Mouse (Mus musculus) megakaryocyte-erythroid progenitor cell, adult 5-6 weeks (primary cell): Measurements from ENCODE around the gene Rrh. TPM values are rescaled to one million over a fixed set of nuclear protein-coding genes. Genes with fewer than 3 reads are reported as not detected.
"Not testable (repeated sequence)": the region's sequence is repeated elsewhere in the genome, so short reads cannot be mapped to it uniquely, and the experiment has no call there.

Experiments
- ATAC-seq: replicated peaks from 2 replicates; pipeline ENCODE4 v1.8.0; 2016; ENCODE audit warnings: mild to moderate bottlenecking, inconsistent platforms; ENCODE audit not compliant: severe bottlenecking, poor library complexity, low FRiP score, low TSS enrichment
- total RNA-seq, 2 experiments: library from RNA; stranded (forward) in 1 of 2; stranded (reverse) in 1 of 2; fragments of 200-1000, 215-1000 nt in 1 of 2; fragments of >200 nt in 1 of 2; fragmentation: Nextera tagmentation in 1 of 2; gene quantifications; 2 replicates each; pipeline ENCODE4 v1.2.3; 2014 to 2017

The Rrh gene
- total RNA-seq, 2 experiments from 2014 or later = 0.75 TPM; not detected in 1

DNA sequence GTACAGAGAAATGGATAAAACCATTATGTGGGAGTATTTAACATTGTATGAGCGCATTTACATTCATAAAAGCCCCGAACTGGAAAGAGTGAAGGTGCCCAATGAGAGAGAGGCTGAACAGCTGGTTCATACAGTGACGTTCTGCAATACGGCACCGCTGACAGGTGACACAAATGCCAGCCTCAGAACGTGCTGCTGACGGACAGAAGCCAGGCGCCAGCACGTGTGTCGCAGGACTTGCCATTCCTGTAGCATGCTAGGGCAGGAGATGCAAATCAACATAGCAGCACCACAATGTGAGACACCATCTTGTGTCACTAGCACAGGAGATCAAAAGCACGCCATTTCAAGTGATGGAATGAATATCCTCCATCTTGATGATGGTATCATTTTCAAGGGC lies 23.8 kb downstream of the Rrh start:
- no peak for ATAC-seq

DNA sequence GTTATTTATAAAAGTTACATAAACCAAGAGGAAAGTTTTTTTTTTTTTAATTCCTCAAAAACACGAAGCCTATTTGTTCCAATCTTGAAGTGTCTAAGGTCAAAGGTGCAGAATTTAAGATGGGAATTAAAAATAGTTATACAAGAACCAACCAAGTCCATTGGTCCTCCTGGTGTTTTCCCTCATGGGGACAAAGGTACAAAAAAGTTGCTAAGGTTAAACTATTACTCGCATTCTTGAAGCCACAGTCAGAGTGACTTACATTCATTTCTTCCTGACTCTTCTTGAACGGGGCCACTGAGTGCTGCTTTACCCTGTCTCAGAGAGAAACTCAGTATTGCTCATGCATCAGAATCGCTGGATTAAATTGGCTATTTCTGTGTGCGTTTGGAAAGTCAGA lies 25.0 kb downstream of the Rrh start:
- no peak for ATAC-seq

DNA sequence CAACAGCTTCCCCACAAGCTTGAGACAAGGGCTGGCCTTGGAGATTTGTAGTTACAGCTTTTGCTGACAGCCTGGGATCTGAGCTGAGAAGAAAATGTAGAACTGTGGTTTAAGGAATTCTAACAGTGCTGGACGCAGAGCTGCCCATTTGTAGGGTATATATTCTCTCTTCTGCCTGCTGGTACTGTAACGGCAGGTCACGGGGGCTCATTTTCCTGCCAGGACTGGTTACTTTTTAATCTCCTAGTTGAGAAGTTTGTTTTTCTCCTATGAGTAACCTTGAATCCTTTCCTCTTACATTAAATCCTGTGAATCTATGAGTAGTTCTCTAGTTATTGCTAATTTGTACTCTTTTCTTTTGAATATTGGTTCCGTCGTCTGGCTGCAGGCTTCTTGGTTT lies 28.6 kb downstream of the Rrh start:
- ATAC-seq = no peak

DNA sequence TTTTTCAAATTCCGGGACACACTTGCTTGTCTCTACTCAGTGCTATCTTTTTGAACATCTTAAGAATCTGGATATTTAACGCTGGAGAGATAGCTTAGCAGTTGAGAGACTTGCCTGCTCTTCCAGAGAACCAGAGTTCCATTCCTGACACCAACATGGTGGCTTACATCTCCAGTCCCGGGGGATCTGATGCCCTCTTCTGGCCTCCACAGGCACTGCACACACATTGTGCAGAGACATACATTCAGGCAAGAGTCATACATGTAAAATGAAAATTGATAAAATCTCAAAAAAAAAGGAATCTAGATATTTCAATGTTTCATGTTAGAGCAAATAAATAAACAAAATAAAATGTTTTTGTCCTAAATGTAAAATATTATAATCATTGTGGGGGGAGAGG lies 39.6 kb downstream of the Rrh start:
- no peak for ATAC-seq

DNA sequence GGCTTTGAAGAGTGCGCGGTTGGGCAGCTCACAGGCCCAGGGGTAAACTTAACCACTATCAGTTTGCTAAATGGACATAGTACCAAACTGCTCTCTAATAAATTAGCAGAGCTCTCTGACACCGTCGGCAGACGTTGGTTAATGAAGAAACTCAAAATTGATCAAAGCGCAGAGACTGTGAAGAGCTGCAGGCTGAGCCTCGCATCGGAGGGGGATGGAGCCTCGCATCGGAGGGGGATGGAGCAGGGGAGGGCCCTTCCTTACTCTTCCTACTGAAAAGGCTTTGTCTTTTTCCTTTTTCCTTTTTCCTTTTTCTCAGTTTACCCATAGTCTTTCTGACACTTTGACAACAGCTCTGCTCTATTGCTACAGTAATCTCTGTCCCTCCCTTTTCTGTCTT lies 41.0 kb downstream of the Rrh start:
- no peak for ATAC-seq

DNA sequence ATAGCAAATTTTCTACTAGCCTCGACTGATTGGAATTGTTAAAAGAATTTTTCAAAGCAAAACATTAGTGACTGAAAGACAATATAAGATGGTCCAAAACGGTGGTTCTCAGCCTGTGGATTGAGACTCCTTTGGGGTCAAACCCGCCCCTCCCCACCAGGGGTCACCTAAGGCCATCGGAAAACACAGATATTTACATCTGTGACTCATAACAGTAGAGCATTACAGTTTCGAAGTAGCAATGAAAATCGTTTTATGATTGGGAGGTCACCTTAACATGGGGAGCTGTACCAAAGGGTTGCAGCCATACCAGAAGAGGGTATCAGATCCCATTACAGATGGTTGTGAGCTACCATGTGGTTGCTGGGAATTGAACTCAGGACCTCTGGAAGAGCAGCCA lies 51.2 kb downstream of the Rrh start:
- no peak for ATAC-seq

DNA sequence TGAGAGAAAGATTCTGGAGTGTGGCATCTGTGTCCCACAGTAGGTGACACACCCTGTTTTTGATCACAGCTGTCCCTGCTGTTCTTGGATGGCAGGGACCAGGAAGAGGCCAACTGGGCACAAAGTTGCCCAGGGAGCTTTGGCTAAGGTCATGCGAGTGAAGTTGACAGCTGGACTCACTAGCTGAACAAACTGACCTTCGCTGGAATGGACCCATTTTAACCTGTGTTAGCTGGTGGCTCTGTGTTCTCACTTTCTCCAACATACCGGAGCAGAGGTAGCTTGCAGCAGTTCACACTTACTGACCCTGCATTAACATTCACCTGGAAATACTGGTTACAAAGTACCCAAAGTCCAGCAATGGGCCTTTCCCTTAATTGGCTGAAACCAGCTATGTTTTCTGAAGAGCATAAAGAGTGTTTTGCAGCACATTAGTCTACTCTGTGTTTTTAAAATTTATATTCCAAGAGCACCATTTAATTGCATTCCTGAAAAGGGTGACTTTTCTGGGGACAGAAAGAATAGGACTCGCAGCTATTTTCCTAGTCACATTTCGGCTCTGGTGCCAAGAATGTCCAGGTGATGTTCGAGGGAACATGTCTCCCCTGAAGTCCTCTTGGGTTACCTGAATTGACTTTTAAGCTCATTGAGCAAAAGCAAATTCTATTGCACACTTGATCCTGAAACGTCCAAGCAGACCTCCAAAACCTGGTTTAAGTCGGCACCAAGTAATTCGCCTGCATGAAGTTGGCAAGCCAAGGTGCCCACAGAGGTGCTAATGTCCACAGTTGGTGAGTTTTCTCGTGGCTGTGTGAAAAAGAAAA lies 55.2 kb downstream of the Rrh start:
- no peak for ATAC-seq

DNA sequence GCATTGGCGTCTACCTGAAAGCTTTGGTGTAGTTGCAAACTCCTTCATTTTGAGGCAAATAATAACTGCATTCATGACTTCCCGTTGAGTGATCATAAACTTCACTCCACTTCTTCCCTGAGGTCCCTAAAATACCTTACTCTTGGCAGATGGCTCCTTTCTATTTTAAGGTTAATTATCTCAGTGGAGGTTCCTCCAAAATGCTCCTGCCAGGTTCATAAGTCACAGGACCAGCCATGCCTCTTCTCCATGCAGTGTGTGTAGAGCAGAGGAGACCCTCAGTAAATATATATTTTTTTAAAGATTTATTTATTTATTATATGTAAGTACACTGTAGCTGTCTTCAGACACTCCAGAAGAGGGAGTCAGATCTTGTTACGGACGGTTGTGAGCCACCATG lies 56.3 kb downstream of the Rrh start:
- ATAC-seq = no peak

DNA sequence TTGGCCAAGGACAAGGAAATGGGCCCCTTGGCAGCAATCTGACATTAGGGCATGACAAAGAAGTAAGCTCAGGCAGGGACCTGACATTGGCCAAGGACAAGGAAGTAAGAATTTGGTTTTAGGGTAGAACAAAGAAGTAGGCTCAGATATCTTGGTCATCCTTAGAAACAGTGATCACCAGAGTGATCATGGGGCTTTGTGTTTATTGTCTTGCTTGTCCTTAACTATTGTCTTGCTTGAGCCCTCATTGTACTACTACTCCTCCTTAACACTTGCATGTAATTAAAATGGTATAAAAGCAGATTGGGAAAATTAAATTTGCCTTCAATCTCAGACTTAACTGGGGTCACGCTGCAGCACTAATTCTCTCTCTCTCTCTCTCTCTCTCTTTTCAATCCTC lies 64.8 kb downstream of the Rrh start:
- ATAC-seq = not testable (repeated sequence)

DNA sequence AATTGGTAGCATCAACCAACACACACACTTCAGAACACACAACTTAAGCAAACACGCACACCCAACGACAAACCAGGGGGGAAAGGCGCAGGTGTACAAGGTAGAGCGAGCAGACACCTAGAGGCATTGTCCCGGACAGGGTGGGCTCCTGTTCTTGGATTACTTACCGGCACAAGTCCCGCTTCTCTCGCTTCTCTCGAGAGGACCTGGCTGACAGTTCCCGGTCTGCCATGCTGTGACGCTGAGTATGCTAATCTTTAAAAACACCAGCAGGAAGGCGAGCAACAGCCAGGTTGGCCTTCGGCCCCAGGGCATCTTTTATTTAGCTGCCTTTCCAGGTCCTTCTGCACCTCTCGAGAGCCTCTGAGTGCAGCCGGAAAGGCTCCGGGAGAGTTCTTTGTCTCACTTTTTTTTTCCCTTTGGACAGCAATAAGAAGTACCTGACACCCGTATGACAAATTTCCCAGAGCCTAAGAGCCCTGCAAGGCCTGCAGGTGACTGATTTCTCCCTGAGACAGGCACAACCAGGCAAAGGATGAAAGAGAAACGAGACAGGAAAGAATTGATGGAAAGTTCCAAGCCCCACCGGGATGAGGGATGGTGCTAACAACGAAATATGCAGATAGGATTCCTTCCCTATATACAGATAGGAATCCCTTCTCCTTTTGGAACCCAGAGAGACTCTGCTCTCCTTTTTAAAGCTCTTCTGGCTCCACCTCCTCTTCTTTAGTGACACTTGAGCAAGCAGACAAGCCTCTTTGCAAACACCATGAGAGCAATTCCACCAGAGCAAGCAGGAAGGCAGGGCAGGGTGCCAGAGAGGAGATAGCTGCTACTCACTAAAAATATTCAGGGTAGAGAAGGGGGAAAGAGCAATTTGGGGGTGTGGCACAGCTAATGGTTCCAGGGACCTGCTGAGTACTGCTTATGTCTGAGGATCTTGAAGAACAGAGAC lies 67.5 kb downstream of the Rrh start, which contains the start of gene Egf:
Gene Egf (minus strand): TSS at position 667 of the 955 bp plus-strand sequence.
- ATAC-seq = no peak

Other genes with a start within 250 kb of the Rrh start
- 1.9 and 9.8 TPM in 2 replicates for gene Egf, start 67.3 kb downstream of the Rrh start, total RNA-seq (2014; fragmentation: Nextera tagmentation)
- gene Egf, start 67.3 kb downstream of the Rrh start, total RNA-seq (2017) = 0.09 and 5.9 TPM in 2 replicates
- not detected in 2 replicates for gene Lrit3, start 18.6 kb downstream of the Rrh start, total RNA-seq (2014; fragmentation: Nextera tagmentation)
- not detected in 2 replicates for gene Lrit3, start 18.6 kb downstream of the Rrh start, total RNA-seq (2017)
- 211 and 243 TPM in 2 replicates for gene Gar1, start 8.8 kb upstream of the Rrh start, total RNA-seq (2014; fragmentation: Nextera tagmentation)
- gene Gar1, start 8.8 kb upstream of the Rrh start, total RNA-seq (2017) = 51.3 and 56.8 TPM in 2 replicates
- not detected in 2 replicates for gene Cfi, start 13.3 kb upstream of the Rrh start, total RNA-seq (2014; fragmentation: Nextera tagmentation)
- gene Cfi, start 13.3 kb upstream of the Rrh start, total RNA-seq (2017) = not detected in 2 replicates
- 110 and 118 TPM in 2 replicates for gene Pla2g12a, start 56.0 kb upstream of the Rrh start, total RNA-seq (2014; fragmentation: Nextera tagmentation)
- gene Pla2g12a, start 56.0 kb upstream of the Rrh start, total RNA-seq (2017) = 109 and 147 TPM in 2 replicates
- 35.0 and 40.7 TPM in 2 replicates for gene Casp6, start 78.8 kb upstream of the Rrh start, total RNA-seq (2014; fragmentation: Nextera tagmentation)
- gene Casp6, start 78.8 kb upstream of the Rrh start, total RNA-seq (2017) = 12.5 and 23.8 TPM in 2 replicates
- gene Mcub, start 147.6 kb upstream of the Rrh start, total RNA-seq (2014; fragmentation: Nextera tagmentation) = not detected in 2 replicates
- 0.84 TPM in 1 of 2 replicates, not detected in the other for gene Mcub, start 147.6 kb upstream of the Rrh start, total RNA-seq (2017)
- 51.2 and 58.5 TPM in 2 replicates for gene Sec24b, start 239.0 kb upstream of the Rrh start, total RNA-seq (2014; fragmentation: Nextera tagmentation)
- gene Sec24b, start 239.0 kb upstream of the Rrh start, total RNA-seq (2017) = 28.2 and 34.7 TPM in 2 replicates